Mouse (Mus musculus): ENCODE results near the gene Capn8. TPM values are rescaled to one million over a fixed set of nuclear protein-coding genes. Genes with fewer than 3 reads are reported as not detected.

Capn8 gene
- polyA plus RNA-seq, 1 experiment: not detected

DNA sequence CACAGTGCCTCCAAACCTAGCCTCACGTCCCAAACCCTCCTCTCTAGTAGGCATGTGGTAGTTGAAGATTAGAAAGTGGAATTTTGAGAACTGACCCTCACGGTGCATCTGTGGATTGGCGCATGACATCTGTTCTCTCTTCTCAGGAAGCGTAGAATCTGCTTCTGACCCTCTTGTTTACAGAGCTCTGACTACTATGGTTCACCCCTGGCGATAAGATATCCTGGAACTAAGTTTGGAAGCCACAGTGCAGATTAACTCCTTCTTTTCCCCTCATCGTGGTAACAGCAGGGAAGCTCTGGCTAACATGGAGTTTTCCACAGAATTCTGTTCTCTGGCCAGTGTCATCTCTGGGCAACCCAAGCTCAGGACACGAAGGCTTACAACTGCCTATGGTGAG, 95.6 kb downstream of the Capn8 start:
- H3K36me3 ChIP-seq (ENCODE audit: control insufficient read depth): no peaks in the 10 kb centered on the region
- H3K4me3 ChIP-seq (replicated peaks): no peak overlapping the region
- TF ChIP-seq GATA1 (IDR thresholded peaks at IDR 0.05; ENCODE audit: low read length): no peak
- TF ChIP-seq TAL1 (IDR thresholded peaks at IDR 0.05; ENCODE audit: low read length): no peak
- H3K4me1 ChIP-seq (ENCODE audit: control insufficient read depth): no peaks in the 10 kb centered on the region
- no peaks in the 10 kb centered on the region for H3K9me3 ChIP-seq (ENCODE audit: control insufficient read depth, low read length)
- no peaks in the 10 kb centered on the region for H3K27me3 ChIP-seq (ENCODE audit: control insufficient read depth)

DNA sequence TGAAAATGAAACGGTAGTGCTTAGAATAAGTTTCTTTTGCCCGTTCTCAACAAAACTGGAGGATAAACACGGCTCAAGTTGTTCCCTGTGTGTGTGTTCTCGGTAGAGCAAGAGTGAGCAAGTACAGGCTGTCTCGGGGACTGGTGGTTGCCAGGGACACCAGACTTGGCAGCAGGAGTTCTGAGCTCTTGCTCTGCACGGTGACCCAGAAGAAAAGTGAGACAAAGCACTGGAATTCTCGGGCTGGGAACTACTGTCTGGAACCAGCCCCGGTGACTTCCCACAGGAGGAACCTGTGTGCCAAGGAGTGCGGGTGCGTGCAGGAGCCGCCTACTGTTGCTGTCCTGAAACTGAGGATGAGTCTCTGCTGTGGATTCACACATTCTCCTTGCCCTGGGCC, 98.9 kb downstream of the Capn8 start:
- Histone ChIP-seq H3K9me3 (ENCODE audit: control insufficient read depth, low read length) (no peaks in the 10 kb centered on the region), H3K4me1 (ENCODE audit: control insufficient read depth) (no peaks in the 10 kb centered on the region), H3K4me3 (replicated peaks) (no peak overlapping the region), H3K36me3 (ENCODE audit: control insufficient read depth) (no peaks in the 10 kb centered on the region), H3K27me3 (ENCODE audit: control insufficient read depth) (no peaks in the 10 kb centered on the region)
- no peak for TF ChIP-seq TAL1 (IDR thresholded peaks at IDR 0.05; ENCODE audit: low read length)
- no peak for TF ChIP-seq GATA1 (IDR thresholded peaks at IDR 0.05; ENCODE audit: low read length)

DNA sequence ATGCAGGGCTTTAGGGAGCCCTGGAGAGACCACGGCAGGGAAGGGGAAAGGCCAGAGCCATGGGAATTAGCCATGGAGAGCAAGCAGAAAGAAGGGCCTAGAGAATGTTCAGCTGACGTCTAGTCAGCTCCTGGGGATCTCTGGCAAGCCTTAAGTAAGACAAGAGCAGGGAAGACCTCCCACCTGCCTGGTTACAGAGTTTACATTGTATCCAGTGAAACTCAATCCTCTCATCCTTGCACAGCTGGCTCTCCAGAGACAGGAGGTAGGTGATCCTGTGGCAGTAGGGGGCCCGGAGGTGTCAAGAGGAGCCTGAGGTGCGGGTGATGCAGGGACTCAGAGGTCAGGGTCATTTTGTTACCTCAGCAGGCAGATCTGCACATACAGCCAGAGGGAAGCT, 100.0 kb downstream of the Capn8 start:
- no peak for TF ChIP-seq GATA1 (IDR thresholded peaks at IDR 0.05; ENCODE audit: low read length)
- Histone ChIP-seq H3K27me3 (ENCODE audit: control insufficient read depth) (no peaks in the 10 kb centered on the region), H3K4me3 (replicated peaks) (no peak overlapping the region)

DNA sequence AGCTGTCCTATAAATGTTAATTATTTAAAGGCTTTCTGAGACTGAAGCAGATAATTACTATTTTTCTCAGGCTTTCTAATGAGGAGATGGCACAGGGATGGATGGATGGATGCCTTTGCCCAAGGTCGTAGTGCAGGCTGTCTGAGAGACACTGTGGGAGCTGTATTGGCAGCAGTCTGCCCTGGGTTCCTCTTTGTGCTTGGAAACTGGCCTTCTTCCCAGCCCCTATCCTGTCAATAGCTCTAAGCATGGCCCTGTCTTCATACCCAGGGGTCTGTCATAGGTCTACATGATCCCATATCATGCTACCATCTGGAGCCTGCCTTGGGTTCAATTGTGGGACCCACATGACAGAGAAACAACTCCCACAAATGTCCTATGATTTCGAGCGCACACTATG, 102.5 kb downstream of the Capn8 start:
- Histone ChIP-seq H3K4me3 (replicated peaks) (no peak overlapping the region), H3K36me3 (ENCODE audit: control insufficient read depth) (no peaks in the 10 kb centered on the region), H3K27me3 (ENCODE audit: control insufficient read depth) (no peaks in the 10 kb centered on the region), H3K9me3 (ENCODE audit: control insufficient read depth, low read length) (no peaks in the 10 kb centered on the region), H3K4me1 (ENCODE audit: control insufficient read depth) (no peaks in the 10 kb centered on the region)
- no peak for TF ChIP-seq GATA1 (IDR thresholded peaks at IDR 0.05; ENCODE audit: low read length)
- no peak for TF ChIP-seq TAL1 (IDR thresholded peaks at IDR 0.05; ENCODE audit: low read length)

More for the DNA sequence above, 100.0 kb downstream of the Capn8 start:
- Histone ChIP-seq H3K9me3 (ENCODE audit: control insufficient read depth, low read length) (no peaks in the 10 kb centered on the region), H3K36me3 (ENCODE audit: control insufficient read depth) (no peaks in the 10 kb centered on the region), H3K4me1 (ENCODE audit: control insufficient read depth) (no peaks in the 10 kb centered on the region)

DNA sequence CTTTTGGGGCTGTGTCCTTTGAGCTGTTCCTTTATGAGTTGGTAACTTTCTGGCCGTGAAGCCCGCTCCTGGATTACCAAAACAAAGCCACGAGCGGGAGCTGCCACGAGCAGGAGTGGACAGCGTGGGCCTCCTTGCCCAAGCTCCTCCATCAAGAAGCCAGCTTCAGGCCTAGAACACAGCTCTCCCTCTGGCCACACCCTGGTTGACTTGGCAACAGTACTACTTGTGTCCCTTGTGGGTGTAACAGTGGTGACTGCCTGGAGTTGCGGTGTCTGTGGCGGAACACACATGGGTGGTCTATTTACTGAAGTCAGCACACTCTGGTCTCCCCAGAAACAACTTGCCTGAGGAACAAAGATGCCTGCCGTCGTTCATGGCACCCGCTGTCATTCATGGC, 104.9 kb downstream of the Capn8 start:
- no peaks in the 10 kb centered on the region for H3K36me3 ChIP-seq (ENCODE audit: control insufficient read depth)
- no peaks in the 10 kb centered on the region for H3K27me3 ChIP-seq (ENCODE audit: control insufficient read depth)
- H3K4me1 ChIP-seq (ENCODE audit: control insufficient read depth): no peaks in the 10 kb centered on the region
- no peak overlapping the region for H3K4me3 ChIP-seq (replicated peaks)
- peaks cover 3% of the 10 kb centered on the region for H3K9me3 ChIP-seq (ENCODE audit: control insufficient read depth, low read length)
- no peak for TF ChIP-seq TAL1 (IDR thresholded peaks at IDR 0.05; ENCODE audit: low read length)

DNA sequence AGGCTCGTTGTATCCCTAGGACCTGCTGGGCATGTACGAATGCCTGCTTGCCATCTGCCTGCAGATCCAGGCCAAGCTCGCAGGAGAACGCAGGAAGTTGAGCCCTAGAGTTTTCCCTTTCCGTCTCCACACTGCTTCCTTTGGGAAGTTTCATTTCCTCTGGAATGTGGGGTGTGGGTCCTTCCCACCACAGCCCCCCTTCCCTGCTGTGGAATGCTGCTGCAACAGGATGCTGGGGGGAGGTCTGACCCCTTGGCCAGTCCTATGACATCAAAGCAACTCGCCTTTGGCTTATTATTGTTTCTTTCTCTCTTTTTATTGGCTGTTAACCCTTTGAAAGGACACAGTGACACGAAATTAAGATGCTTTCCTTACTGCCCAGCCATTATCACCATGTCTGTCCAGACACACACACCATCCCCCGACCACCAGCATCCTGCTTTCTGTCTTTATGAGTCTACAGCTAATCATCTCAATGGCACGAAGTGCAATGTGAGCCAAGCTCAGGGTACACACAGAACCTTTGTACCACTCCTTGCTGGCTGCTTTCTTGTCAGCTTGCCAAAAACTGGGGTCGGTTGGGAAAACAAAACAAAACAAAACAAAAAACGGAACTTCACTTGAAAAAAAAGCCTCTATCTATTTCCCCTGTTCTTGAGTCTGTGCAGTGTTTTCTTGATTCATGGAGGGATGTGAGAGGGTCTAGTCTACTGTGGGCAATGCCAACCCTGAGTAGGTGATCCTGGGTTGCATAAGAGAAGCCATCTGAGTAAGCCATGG, 105.9 kb downstream of the Capn8 start:
- TF ChIP-seq TAL1 (IDR thresholded peaks at IDR 0.05; ENCODE audit: low read length) (no peak), GATA1 (IDR thresholded peaks at IDR 0.05; ENCODE audit: low read length) (no peak)
- no peaks in the 10 kb centered on the region for H3K36me3 ChIP-seq (ENCODE audit: control insufficient read depth)
- peaks cover 8% of the 10 kb centered on the region for H3K9me3 ChIP-seq (ENCODE audit: control insufficient read depth, low read length)
- no peaks in the 10 kb centered on the region for H3K27me3 ChIP-seq (ENCODE audit: control insufficient read depth)
- no peak overlapping the region for H3K4me3 ChIP-seq (replicated peaks)
- no peaks in the 10 kb centered on the region for H3K4me1 ChIP-seq (ENCODE audit: control insufficient read depth)

DNA sequence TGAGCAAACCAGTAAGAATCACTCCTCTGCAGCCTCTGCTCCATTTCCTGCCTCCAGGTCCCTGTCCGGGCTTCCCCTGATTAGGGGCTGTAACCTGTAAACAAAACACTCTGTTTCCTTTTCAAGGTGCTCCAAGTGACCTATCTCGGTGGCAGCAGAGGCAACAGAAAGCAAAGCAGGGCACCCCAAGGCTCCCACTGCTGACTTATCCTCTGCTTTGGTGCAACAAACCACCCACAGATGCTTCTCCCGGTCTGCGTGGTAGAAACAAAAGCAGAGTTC, 106.5 kb downstream of the Capn8 start:
- H3K4me1 ChIP-seq (ENCODE audit: control insufficient read depth): no peaks in the 10 kb centered on the region
- H3K27me3 ChIP-seq (ENCODE audit: control insufficient read depth): no peaks in the 10 kb centered on the region
- TF ChIP-seq GATA1 (IDR thresholded peaks at IDR 0.05; ENCODE audit: low read length) (no peak), TAL1 (IDR thresholded peaks at IDR 0.05; ENCODE audit: low read length) (no peak)
- peaks cover 8% of the 10 kb centered on the region for H3K9me3 ChIP-seq (ENCODE audit: control insufficient read depth, low read length)
- no peaks in the 10 kb centered on the region for H3K36me3 ChIP-seq (ENCODE audit: control insufficient read depth)
- no peak overlapping the region for H3K4me3 ChIP-seq (replicated peaks)

DNA sequence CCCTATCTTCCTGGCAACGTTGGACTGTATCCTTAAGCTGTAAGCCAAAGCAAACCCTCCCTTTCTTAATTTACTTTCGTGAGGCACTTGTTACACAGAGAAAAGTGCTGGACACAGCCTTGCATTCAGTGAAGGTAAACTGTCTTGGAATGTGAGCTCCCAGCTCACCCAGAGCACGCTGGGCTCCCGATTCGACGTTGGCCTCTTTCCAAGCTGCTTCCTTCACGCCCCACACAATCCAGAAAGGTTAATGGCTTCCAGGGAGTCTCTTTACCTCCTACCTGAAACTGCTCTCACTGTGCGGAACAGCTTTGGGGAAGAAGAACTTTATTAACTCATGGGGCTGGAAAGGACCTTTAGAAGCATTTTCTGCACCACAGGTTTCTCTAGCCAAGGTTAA, 110.5 kb downstream of the Capn8 start:
- Histone ChIP-seq H3K4me1 (ENCODE audit: control insufficient read depth) (no peaks in the 10 kb centered on the region), H3K4me3 (replicated peaks) (no peak overlapping the region), H3K27me3 (ENCODE audit: control insufficient read depth) (no peaks in the 10 kb centered on the region), H3K9me3 (ENCODE audit: control insufficient read depth, low read length) (peaks cover 8% of the 10 kb centered on the region), H3K36me3 (ENCODE audit: control insufficient read depth) (no peaks in the 10 kb centered on the region)
- no peak for TF ChIP-seq TAL1 (IDR thresholded peaks at IDR 0.05; ENCODE audit: low read length)
- TF ChIP-seq GATA1 (IDR thresholded peaks at IDR 0.05; ENCODE audit: low read length): no peak

DNA sequence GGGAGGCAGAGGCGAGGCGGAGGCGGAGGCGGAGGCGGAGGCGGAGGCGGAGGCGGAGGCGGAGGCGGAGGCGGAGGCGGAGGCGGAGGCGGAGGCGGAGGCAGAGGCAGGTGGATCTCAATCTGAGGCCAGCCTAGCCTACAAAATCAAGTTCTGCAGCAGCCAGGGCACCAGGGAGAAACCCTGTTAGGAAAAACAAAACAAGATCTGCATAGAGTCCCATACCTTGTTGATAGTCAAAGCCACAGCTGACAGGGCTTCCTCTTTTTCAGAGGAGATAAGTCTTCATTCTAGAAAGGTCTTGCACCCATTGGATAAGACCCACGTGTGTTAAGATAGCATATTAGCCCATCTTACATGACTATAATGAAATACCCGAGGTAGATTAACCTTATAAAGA, 113.3 kb downstream of the Capn8 start:
- H3K4me1 ChIP-seq (ENCODE audit: control insufficient read depth): no peaks in the 10 kb centered on the region
- no peaks in the 10 kb centered on the region for H3K36me3 ChIP-seq (ENCODE audit: control insufficient read depth)
- no peak overlapping the region for H3K4me3 ChIP-seq (replicated peaks)
- H3K27me3 ChIP-seq (ENCODE audit: control insufficient read depth): no peaks in the 10 kb centered on the region
- TF ChIP-seq TAL1 (IDR thresholded peaks at IDR 0.05; ENCODE audit: low read length) (no peak), GATA1 (IDR thresholded peaks at IDR 0.05; ENCODE audit: low read length) (no peak)
- H3K9me3 ChIP-seq (ENCODE audit: control insufficient read depth, low read length): peaks cover 8% of the 10 kb centered on the region

DNA sequence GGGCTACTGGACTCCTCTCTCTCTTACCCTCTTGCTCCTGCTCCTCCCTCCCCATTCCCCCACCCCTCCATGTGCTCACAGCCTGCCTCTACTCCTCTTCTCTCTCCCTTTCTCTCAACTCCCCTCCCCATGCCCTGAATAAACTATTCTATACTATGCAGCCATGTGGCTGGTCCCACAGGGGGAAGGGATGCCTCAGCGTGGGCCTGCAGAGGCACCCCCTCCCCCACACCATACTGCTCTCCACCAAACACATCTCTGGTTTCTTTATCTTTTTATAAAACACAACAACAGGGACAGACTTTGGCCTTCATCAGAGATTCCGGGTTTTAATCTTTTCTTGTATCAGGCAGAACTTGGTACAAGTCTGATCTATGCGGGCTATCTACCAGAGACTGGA, 114.4 kb downstream of the Capn8 start:
- TF ChIP-seq GATA1 (IDR thresholded peaks at IDR 0.05; ENCODE audit: low read length) (no peak), TAL1 (IDR thresholded peaks at IDR 0.05; ENCODE audit: low read length) (no peak)
- H3K9me3 ChIP-seq (ENCODE audit: control insufficient read depth, low read length): peaks cover 8% of the 10 kb centered on the region
- H3K27me3 ChIP-seq (ENCODE audit: control insufficient read depth): no peaks in the 10 kb centered on the region
- no peaks in the 10 kb centered on the region for H3K4me1 ChIP-seq (ENCODE audit: control insufficient read depth)
- no peak overlapping the region for H3K4me3 ChIP-seq (replicated peaks)
- no peaks in the 10 kb centered on the region for H3K36me3 ChIP-seq (ENCODE audit: control insufficient read depth)
